Mouse (Mus musculus): Measurements from ENCODE around the gene Timm13.

Timm13 gene

GRCm38 (mm10) chr10:80900318-80901247, at the start of gene Timm13:
Gene Timm13, minus strand, starts transcription at chr10:80900969.
- DNase-seq, result peak; percentile 98

- DNase-seq, result no peak
These were observed 49.5 kb upstream of the Timm13 start for GRCm38 (mm10) chr10:80950314-80950713.

GRCm38 (mm10) chr10:80949081-80949480, 48.3 kb upstream of the Timm13 start:
- DNase-seq, result no peak

- DNase-seq, result peak; percentile 50
These were observed 47.8 kb upstream of the Timm13 start for GRCm38 (mm10) chr10:80948570-80948969.

- no peak for DNase-seq
These were observed 47.0 kb upstream of the Timm13 start for GRCm38 (mm10) chr10:80947802-80948201.

GRCm38 (mm10) chr10:80946684-80947437, 46.1 kb upstream of the Timm13 start:
- no peak for DNase-seq

GRCm38 (mm10) chr10:80944231-80944630, 43.5 kb upstream of the Timm13 start:
- no peak for DNase-seq

- no peak for DNase-seq
These were observed 42.9 kb upstream of the Timm13 start for GRCm38 (mm10) chr10:80943701-80944100.

GRCm38 (mm10) chr10:80942919-80943318, 42.1 kb upstream of the Timm13 start:
- DNase-seq, result no peak

GRCm38 (mm10) chr10:80940988-80941347, 40.2 kb upstream of the Timm13 start:
- no peak for DNase-seq

- no peak for DNase-seq
These were observed 39.7 kb upstream of the Timm13 start for GRCm38 (mm10) chr10:80940320-80940987.

- DNase-seq, result peak; percentile 89
These were observed 38.9 kb upstream of the Timm13 start for GRCm38 (mm10) chr10:80939671-80940070.

GRCm38 (mm10) chr10:80938831-80939550, 38.2 kb upstream of the Timm13 start:
- DNase-seq, result peak; percentile 40

GRCm38 (mm10) chr10:80937646-80938045, 36.9 kb upstream of the Timm13 start:
- no peak for DNase-seq

- no peak for DNase-seq
These were observed 36.0 kb upstream of the Timm13 start for GRCm38 (mm10) chr10:80936810-80937164.

- DNase-seq, result peak; percentile 60
These were observed 35.5 kb upstream of the Timm13 start for GRCm38 (mm10) chr10:80936135-80936809.

GRCm38 (mm10) chr10:80935698-80936097, 34.9 kb upstream of the Timm13 start:
- DNase-seq, result no peak

GRCm38 (mm10) chr10:80935241-80935640, 34.5 kb upstream of the Timm13 start:
- DNase-seq, result no peak

GRCm38 (mm10) chr10:80934136-80934985, 33.6 kb upstream of the Timm13 start:
- no peak for DNase-seq

- DNase-seq, result no peak
These were observed 32.7 kb upstream of the Timm13 start for GRCm38 (mm10) chr10:80933421-80933979.
